Mouse (Mus musculus) erythroid progenitor cell, adult 5-6 weeks (primary cell): Measurements from ENCODE around the gene Edn2. TPM values are rescaled to one million over a fixed set of nuclear protein-coding genes. Genes with fewer than 3 reads are reported as not detected.
A peak's percentile ranks its signal among the peaks of the same experiment; 100 is the strongest.

Experiments used
- ATAC-seq: replicated peaks from 2 replicates; pipeline ENCODE4 v1.8.0; 2016; ENCODE audit warnings: moderate number of reproducible peaks, mild to moderate bottlenecking, moderate TSS enrichment, inconsistent platforms; ENCODE audit not compliant: poor library complexity, low FRiP score, severe bottlenecking
- total RNA-seq, 2 experiments: library from RNA; stranded (forward) in 1 of 2; stranded (reverse) in 1 of 2; fragments of 150-400 nt in 1 of 2; fragments of 186-747, 209-891 nt in 1 of 2; gene quantifications; 2 replicates each; pipeline versions ENCODE4 v1.2.3 to v1.2.4; 2015 to 2017; ENCODE audit warnings: low replicate concordance in 2 of 2

Gene Edn2
- total RNA-seq, 2 experiments from 2014 or later, result not detected

DNA sequence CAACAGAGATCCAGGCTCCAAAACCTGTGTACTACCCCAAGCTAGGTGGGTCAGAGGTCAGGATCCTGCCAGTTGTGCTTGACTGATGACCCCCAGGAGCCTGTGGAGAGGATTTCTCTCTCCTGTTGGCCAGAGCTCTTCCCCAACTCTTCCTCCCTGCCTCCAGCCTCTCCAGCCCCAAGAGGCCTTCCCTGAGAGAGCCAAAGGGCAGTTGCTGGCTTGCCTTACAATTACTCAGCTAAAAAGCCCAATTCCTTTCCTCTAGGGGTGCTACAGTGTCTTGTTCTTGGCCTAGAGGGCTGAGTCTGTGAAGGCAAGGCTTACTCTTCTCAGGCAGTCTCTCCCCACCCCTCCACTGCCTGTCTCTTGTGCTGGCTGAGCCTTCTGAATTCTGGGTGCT, 34.0 kb downstream of the Edn2 start:
- ATAC-seq, result no peak

GRCm38 (mm10) chr4:120199184-120199885, 38.3 kb downstream of the Edn2 start:
- ATAC-seq, result no peak

DNA sequence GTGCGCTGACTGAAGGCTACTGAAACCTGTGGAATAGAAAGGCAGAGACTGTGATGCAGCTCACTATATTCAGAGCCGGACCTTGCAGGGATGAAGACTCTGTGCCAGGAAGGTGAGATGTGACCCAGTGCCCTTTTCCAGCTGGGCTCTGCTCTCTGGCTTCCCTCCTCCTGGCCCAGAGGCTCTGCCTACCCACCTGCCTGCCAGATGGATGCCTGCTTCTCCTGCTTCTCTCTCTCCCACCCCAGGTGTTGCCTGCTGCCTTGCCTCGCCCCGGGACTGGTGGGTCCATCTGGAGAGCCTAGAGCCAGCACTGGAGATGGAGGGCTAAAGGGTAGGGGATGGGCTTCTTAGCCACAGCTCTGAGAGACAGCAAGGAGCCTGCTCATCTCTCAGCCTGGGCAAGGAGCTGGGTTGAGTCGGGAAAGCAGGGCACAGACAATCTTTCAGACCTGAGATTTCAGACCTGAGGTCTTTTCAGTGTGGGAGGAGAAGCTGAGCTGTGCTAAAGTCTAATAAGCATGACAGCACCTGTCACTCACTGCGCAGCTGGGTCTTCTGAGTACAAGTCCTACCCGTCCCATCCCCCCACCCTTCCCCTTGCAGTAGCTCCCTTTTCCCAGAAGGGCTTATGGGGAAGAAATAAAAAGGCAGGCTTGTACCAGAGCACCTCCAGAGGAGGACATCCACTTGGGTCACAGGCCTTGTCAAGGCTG, 39.7 kb downstream of the Edn2 start:
- ATAC-seq, result no peak

DNA sequence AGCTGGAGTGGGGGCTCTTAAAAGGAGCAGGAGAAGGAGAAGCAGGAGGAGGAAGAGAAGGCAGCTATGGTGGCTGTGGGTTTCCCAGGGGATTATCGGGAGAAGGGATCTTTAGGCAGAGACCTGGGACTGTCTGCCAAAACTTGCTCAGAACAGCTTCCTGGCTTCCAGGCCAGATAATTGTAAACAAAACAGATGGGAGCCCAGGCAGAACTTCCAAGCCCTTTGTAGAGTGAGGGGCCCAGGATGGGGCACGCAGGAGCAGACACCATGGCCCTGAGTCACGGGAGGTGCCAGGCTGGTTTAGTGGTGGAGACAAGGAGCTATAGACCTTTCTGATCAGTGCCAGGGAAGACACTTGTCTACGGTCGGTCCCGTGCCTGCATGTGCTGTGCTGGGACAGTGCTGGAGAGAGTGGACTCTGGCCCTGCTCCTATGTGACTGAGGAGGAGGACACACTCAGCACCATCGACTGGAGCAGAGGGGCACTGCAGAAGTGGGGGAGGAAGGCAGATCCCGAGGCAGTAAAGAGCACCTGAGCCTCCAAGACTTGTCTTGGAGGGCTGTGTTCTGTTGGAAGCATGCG, 43.4 kb downstream of the Edn2 start:
- ATAC-seq, result no peak

- ATAC-seq, result no peak
Measured at GRCm38 (mm10) chr4:120206471-120206891, 45.5 kb downstream of the Edn2 start.

DNA sequence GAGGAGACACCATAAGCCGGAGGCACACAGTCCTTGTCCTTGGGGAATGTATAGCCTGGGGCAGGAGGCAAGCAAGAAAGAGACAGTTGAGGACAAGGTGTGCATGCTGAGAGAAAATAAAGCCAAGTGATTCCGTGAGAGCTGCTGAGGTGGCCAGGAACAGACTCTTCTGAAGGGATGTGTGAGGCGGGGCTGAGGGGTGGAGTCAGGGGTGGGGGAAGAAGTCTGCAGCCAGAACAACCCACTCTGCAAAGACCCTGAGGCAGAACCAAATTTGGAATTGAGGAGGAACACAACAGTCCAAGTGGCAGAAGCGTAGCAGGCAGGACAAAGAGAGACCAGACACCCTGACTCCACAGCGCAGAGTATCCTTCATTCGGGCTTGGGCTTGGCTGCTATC, 51.1 kb downstream of the Edn2 start:
- ATAC-seq, result no peak

DNA sequence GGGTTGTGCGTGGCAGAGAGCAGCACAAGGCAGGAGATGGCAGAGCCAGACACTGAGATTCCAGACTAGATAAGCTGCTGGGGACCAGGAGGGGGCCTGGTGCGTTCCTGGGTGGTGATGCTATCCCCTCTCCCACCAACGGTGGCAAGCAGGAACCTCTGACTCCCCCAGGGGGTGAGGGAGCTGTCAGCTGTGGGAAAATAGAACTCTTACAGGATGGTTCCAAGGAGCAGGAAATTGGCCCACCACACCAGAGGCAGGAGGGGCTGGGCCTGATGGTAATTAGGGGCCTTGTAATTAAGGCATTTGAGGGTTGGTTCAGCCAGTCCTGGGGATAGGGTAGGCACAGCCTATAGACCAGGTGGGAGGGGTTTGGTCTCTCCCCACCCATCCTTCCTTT, 51.8 kb downstream of the Edn2 start:
- ATAC-seq, result no peak

DNA sequence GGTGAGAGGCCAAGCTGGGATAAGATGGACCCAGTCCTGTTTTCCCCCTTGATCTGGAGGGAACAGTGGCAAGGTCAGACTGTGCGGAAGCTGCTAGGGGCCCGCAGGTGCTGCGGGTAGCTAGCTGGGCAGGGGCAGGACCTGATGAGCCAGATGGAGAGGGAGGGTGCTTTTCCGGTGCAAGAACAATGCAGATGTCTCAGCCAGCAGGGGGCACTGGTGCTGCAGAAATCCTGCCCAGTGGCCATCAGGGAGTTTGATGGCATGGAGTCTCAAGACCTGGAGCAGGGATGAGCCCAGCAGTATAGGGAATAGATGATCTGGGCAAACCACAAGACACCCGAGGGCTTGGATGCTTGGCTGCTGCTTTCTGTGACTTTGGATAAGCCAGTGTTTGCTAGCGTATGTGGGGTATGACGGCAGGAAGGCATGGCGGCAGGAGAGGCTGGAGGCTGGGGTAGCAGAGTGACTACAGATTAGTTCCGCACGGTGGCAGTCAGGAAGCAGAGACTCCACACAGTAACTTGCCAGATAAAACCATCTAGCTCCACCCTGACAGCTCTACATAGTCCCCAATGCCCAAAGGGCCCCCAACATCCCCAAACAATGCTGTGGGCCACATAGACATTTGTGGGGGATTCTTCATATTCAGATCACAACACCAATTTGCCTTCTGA, 55.0 kb downstream of the Edn2 start:
- 0 out of 2 replicates have a peak, but pooled peaks have one; percentile 25 for ATAC-seq

- ATAC-seq, result no peak
Measured at GRCm38 (mm10) chr4:120216883-120217282, 55.9 kb downstream of the Edn2 start.

Other genes with a start within 250 kb of the Edn2 start
- not detected in 2 replicates for gene AL607142.1, start 96.2 kb upstream of the Edn2 start, total RNA-seq (2015; ENCODE audit: low replicate concordance)
- not detected in 2 replicates for gene AL607142.1, start 96.2 kb upstream of the Edn2 start, total RNA-seq (2017; ENCODE audit: low replicate concordance)
- not detected in 2 replicates for gene Foxo6, start 126.1 kb downstream of the Edn2 start, total RNA-seq (2015; ENCODE audit: low replicate concordance)
- gene Foxo6, start 126.1 kb downstream of the Edn2 start, total RNA-seq (2017; ENCODE audit: low replicate concordance), result not detected in 2 replicates
- 23.9 and 31.7 TPM in 2 replicates for gene Scmh1, start 244.1 kb downstream of the Edn2 start, total RNA-seq (2015; ENCODE audit: low replicate concordance)
- 7.6 and 11.4 TPM in 2 replicates for gene Scmh1, start 244.1 kb downstream of the Edn2 start, total RNA-seq (2017; ENCODE audit: low replicate concordance)